9 mouse cellular contexts compared by ENCODE assay signal in genomic region chr6:15987334-15987733, GRCm38 (mm10).
DNase-seq lines count a peak whose midpoint lies in the region; ATAC-seq lines count a peak whose summit lies in the region.
"Had no signal": no experiment of that assay in that cellular context is flagged by ENCODE, and none has a peak within 500 bp of the region (broad histone marks: within the 10 kb centered on the region; RNA-seq: fewer than 3 reads in every experiment).

No protein-coding gene starts in this region.

- no peaks in the 10 kb centered on the region for H3K9me3 ChIP-seq in midbrain, embryonic 14.5 days (ENCODE audit: control insufficient read depth, low read length)
- no peaks in the 10 kb centered on the region for H3K9me3 ChIP-seq in midbrain, embryonic 13.5 days
- H3K9me3 ChIP-seq in embryonic facial prominence, embryonic 14.5 days (ENCODE audit: control insufficient read depth, low read length): no peaks in the 10 kb centered on the region
- H3K9me3 ChIP-seq: lung, embryonic 15.5 days had no signal

- no peak for DNase-seq in frontal cortex, postnatal 10 days (ENCODE audit: low spot score in 2 of 2)
- DNase-seq in midbrain, embryonic 14.5 days: peak; percentile 62
- peak; percentile 89 for DNase-seq in embryonic facial prominence, embryonic 14.5 days (ENCODE audit: low spot score)
- peak; percentile 2 for DNase-seq in right cerebral cortex, postnatal 25 days
- DNase-seq in kidney, adult 11 months: no peak
- no peak for DNase-seq in spleen, postnatal 4 days (ENCODE audit: low spot score in 2 of 2)

- H3K4me2 ChIP-seq in midbrain, embryonic 14.5 days (ENCODE audit: low read length): no peak overlapping the region
- no peak overlapping the region for H3K4me2 ChIP-seq in midbrain, embryonic 13.5 days (replicated peaks)
- no peak overlapping the region for H3K4me2 ChIP-seq in embryonic facial prominence, embryonic 14.5 days (ENCODE audit: low read depth, low read length)
- H3K4me2 ChIP-seq: lung, embryonic 15.5 days had no signal

- no peak overlapping the region for H3K4me3 ChIP-seq in midbrain, embryonic 14.5 days (replicated peaks; ENCODE audit: low read depth, low read length)
- no peak overlapping the region for H3K4me3 ChIP-seq in midbrain, embryonic 13.5 days (replicated peaks)
- H3K4me3 ChIP-seq in embryonic facial prominence, embryonic 14.5 days (ENCODE audit: low read depth, low read length): no peak overlapping the region
- H3K4me3 ChIP-seq: lung, embryonic 15.5 days had no signal

- H3K4me1 ChIP-seq in midbrain, embryonic 14.5 days (ENCODE audit: control insufficient read depth, insufficient read depth, low read length): no peaks in the 10 kb centered on the region
- no peaks in the 10 kb centered on the region for H3K4me1 ChIP-seq in midbrain, embryonic 13.5 days (replicated peaks)
- H3K4me1 ChIP-seq in embryonic facial prominence, embryonic 14.5 days (ENCODE audit: control insufficient read depth, insufficient read depth, low read length): no peaks in the 10 kb centered on the region; the same call in 1 of the 2 replicates
- H3K4me1 ChIP-seq: lung, embryonic 15.5 days had no signal

- H3K27ac ChIP-seq in midbrain, embryonic 14.5 days (replicated peaks; ENCODE audit: low read depth, low read length): no peak overlapping the region
- no peak overlapping the region for H3K27ac ChIP-seq in midbrain, embryonic 13.5 days
- H3K27ac ChIP-seq in embryonic facial prominence, embryonic 14.5 days (replicated peaks; ENCODE audit: low read depth, low read length): no peak overlapping the region
- H3K27ac ChIP-seq: lung, embryonic 15.5 days had no signal

- no peak overlapping the region for H3K9ac ChIP-seq in midbrain, embryonic 14.5 days (replicated peaks; ENCODE audit: low read length)
- H3K9ac ChIP-seq in midbrain, embryonic 13.5 days (replicated peaks): no peak overlapping the region
- H3K9ac ChIP-seq in embryonic facial prominence, embryonic 14.5 days (ENCODE audit: low read depth, low read length): no peak overlapping the region
- H3K9ac ChIP-seq: lung, embryonic 15.5 days had no signal

- no peaks in the 10 kb centered on the region for H3K36me3 ChIP-seq in midbrain, embryonic 14.5 days (ENCODE audit: control insufficient read depth, insufficient read depth, low read length)
- no peaks in the 10 kb centered on the region for H3K36me3 ChIP-seq in midbrain, embryonic 13.5 days
- H3K36me3 ChIP-seq in embryonic facial prominence, embryonic 14.5 days (ENCODE audit: control insufficient read depth, insufficient read depth, low read length): no peaks in the 10 kb centered on the region
- H3K36me3 ChIP-seq: lung, embryonic 15.5 days had no signal

- no peaks in the 10 kb centered on the region for H3K27me3 ChIP-seq in midbrain, embryonic 14.5 days (ENCODE audit: control insufficient read depth, insufficient read depth, low read length)
- H3K27me3 ChIP-seq in midbrain, embryonic 13.5 days: no peaks in the 10 kb centered on the region
- H3K27me3 ChIP-seq in embryonic facial prominence, embryonic 14.5 days (replicated peaks; ENCODE audit: control insufficient read depth, insufficient read depth, low read length): no peaks in the 10 kb centered on the region
- H3K27me3 ChIP-seq: lung, embryonic 15.5 days had no signal

- ATAC-seq in frontal cortex, adult (ENCODE audit: low TSS enrichment): peak; percentile 47
- no peak for ATAC-seq in midbrain, embryonic 14.5 days (ENCODE audit: low FRiP score, low TSS enrichment)
- no peak for ATAC-seq in midbrain, embryonic 13.5 days
- ATAC-seq in embryonic facial prominence, embryonic 14.5 days (ENCODE audit: low read depth): peak; percentile 82; the same call in 1 of the 2 replicates

- 54% methylated on average over 5 of the region's 5 CpGs for WGBS in midbrain, embryonic 14.5 days
- 58% methylated on average over 5 of the region's 5 CpGs for WGBS in midbrain, embryonic 13.5 days
- WGBS in embryonic facial prominence, embryonic 14.5 days: 19% methylated on average over 5 of the region's 5 CpGs

Comparison
In these comparisons a context has a peak if more than half of its experiments do, and no peak if none do; other contexts are left out.
1. ATAC-seq: peak in frontal cortex, adult (single experiment) and embryonic facial prominence, embryonic 14.5 days (single experiment); none in midbrain, embryonic 14.5 days (single experiment) and midbrain, embryonic 13.5 days (single experiment).
2. DNase-seq: peak in midbrain, embryonic 14.5 days (single experiment), embryonic facial prominence, embryonic 14.5 days (single experiment) and right cerebral cortex, postnatal 25 days (single experiment); none in frontal cortex, postnatal 10 days (0 of 2), kidney, adult 11 months (single experiment) and spleen, postnatal 4 days (0 of 2).